ENCODE assay signal across 17 mouse cellular contexts in genomic region chr10:59267275-59267674, GRCm38 (mm10).
"Had no signal": no experiment of that assay in that cellular context is flagged by ENCODE, and none has a peak within 500 bp of the region (broad histone marks: within the 10 kb centered on the region; RNA-seq: fewer than 3 reads in every experiment).

No protein-coding gene starts in this region.

- H3K9me3 ChIP-seq: limb, embryonic 15.5 days; liver, embryonic 13.5 days; lung, embryonic 15.5 days; megakaryocyte, embryonic 14.5 days; midbrain, embryonic 15.5 days; neural tube, embryonic 12.5 days; stomach, embryonic 15.5 days had no signal

- H3K27ac ChIP-seq: layer of hippocampus, adult 2 months; limb, embryonic 15.5 days; liver, embryonic 13.5 days; lung, embryonic 15.5 days; macrophage; midbrain, embryonic 15.5 days; neural tube, embryonic 12.5 days; stomach, embryonic 15.5 days had no signal

- ATAC-seq: inflammation-experienced regulatory T-cells, adult 6 months; liver, postnatal 0 days; midbrain, embryonic 15.5 days had no signal

- H3K4me2 ChIP-seq: limb, embryonic 15.5 days; liver, embryonic 13.5 days; lung, embryonic 15.5 days; midbrain, embryonic 11.5 days; midbrain, embryonic 15.5 days; neural tube, embryonic 12.5 days; stomach, embryonic 15.5 days had no signal

- H3K27me3 ChIP-seq: limb, embryonic 15.5 days; liver, embryonic 13.5 days; lung, embryonic 15.5 days; midbrain, embryonic 15.5 days; neural tube, embryonic 12.5 days; stomach, embryonic 15.5 days had no signal

- H3K4me3 ChIP-seq: layer of hippocampus, adult 2 months; limb, embryonic 15.5 days; liver, embryonic 13.5 days; lung, embryonic 15.5 days; megakaryocyte, embryonic 14.5 days; midbrain, embryonic 15.5 days; neural tube, embryonic 12.5 days; stomach, embryonic 15.5 days had no signal

- DNase-seq: kidney, postnatal 25 days; liver, embryonic 13.5 days; liver, postnatal 0 days; lung, postnatal 14 days; retina, postnatal 1 day; right cerebral cortex, postnatal 4 days; thymus, postnatal 36 days had no signal

- H3K9ac ChIP-seq: limb, embryonic 15.5 days; liver, embryonic 13.5 days; liver, postnatal 0 days; lung, embryonic 15.5 days; midbrain, embryonic 15.5 days; neural tube, embryonic 12.5 days; stomach, embryonic 15.5 days had no signal

- H3K4me1 ChIP-seq: midbrain, embryonic 15.5 days; neural tube, embryonic 12.5 days had no signal

- H3K36me3 ChIP-seq: limb, embryonic 15.5 days; liver, embryonic 13.5 days; lung, embryonic 15.5 days; midbrain, embryonic 15.5 days; neural tube, embryonic 12.5 days; stomach, embryonic 15.5 days had no signal
